Mouse (Mus musculus) thymus, adult 2 months (tissue): Measurements from ENCODE around the gene Ezr.
"Not testable (repeated sequence)": the region's sequence is repeated elsewhere in the genome, so short reads cannot be mapped to it uniquely, and the experiment has no call there.

Experiments used
- CTCF ChIP-seq: fragments of 200-500 bp; IDR thresholded peaks from 2 replicates; pipeline ENCODE4 v1.5.1; 2012; ENCODE audit warnings: mild to moderate bottlenecking, control low read depth, low read length, moderate library complexity, borderline replicate concordance; ENCODE audit not compliant: control insufficient read depth, poor library complexity, insufficient read depth; ENCODE audit errors: extremely low read depth
- POLR2A ChIP-seq: fragments of 200-500 bp; IDR thresholded peaks from 2 replicates; pipeline ENCODE4 v1.6.1; 2012; ENCODE audit warnings: mild to moderate bottlenecking, low read length, control low read depth, moderate library complexity; ENCODE audit not compliant: control insufficient read depth, poor library complexity, insufficient read depth; ENCODE audit errors: extremely low read depth

- TF ChIP-seq CTCF, POLR2A: not testable (repeated sequence)
Measured at GRCm38 (mm10) chr17:6708194-6708593, 74.4 kb downstream of the Ezr start.
